Mouse (Mus musculus) ovary, postnatal 14 days (tissue): ENCODE data around the gene Pde4d.

Experiments
- DNase-seq: peaks from one replicate; pipeline ENCODE4 v3.0.0; 2022; ENCODE audit warnings: low spot score

The Pde4d gene

DNA sequence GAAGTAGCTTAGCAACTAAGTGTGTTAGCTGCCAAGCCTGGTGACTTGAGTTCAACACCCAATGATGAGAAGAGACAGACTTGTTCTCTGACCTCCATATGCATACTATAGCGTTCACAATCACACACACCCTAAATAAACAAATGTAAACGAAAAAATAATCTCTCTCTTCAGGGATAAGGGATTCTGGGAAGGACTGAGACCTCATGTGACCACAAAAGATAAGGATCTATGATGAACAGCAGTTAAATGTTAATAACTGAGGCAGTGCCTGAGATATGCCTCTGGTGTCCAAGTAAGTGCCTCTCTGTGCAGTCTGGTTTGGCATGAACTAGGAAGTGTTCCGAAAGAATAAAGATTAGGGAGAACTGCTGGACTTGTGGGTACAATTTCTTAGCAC is 1243.1 kb downstream of the Pde4d start:
- DNase-seq = no peak

DNA sequence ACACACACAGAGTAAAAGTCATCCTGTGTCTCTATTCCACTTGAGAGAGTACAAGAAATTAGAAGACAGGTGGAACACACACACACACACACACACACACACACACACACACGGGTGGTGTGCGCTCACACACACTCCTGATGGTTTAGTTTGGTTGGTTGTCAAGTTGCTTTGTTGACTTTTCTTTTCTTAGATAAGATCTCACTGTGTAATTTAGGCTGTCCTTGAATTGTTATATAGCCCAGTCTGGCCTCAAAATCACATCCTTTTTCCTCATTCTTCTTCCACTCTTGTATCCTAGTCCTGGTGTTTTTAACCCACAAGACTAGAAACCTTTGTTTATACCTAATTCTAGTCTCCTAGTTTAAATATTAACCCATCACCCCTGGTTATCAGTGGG is 1244.0 kb downstream of the Pde4d start:
- no peak for DNase-seq

DNA sequence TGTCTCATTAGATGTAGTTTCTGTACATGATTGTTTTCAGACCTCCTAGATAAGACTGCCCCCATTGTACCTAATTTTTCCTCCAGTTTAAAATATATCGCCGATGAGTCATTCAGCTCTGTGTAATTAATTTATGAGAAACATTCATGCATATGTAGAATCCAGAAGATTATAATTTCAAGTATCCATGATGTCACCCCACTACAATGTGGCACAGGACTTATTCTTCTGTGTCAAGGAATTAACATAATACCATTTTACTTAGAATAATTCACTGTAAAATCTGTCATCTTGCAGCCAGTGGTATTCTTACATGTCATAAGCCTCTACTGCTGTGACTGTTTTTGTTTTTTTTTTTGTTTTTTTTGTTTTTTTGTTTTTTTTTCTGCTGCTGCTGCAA is 1244.5 kb downstream of the Pde4d start:
- no peak for DNase-seq

DNA sequence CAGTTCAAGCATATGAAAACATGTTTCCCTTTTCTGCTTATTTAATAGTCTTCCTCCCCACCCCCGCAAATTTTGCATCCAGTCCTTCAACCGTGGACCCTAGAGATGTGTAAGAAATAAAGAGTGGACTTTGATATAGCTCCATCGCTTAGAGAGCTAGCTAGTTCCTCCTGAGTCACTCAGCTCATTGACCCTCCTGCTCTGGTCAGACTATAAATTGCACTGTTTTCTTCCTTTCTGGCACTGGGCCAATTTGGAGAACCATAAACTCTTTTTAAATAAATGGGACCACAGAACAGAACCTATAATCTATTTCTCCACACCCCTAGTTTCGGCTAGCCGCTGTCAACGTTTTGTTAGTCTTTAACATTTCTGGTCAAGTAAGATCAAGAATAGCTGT is 1245.3 kb downstream of the Pde4d start:
- DNase-seq = no peak

DNA sequence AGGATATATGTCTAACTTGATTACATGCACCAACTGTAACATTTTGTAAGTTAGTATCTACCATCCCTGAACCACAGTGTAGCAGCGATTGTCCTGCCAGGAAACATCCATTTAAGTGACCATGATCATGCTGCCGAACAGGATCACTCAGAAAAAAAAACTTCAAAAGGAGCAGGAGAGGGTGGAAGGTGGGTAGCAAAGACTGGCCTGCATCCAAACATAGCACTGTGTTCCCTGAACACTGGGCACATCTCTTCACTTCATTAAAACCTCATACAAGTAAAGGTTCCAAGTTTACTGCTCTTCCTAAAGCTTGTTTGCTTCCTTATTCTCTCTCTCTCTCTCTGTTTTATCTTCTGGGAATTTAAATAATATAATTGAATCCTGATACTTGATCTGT is 1256.4 kb downstream of the Pde4d start:
- no peak for DNase-seq

DNA sequence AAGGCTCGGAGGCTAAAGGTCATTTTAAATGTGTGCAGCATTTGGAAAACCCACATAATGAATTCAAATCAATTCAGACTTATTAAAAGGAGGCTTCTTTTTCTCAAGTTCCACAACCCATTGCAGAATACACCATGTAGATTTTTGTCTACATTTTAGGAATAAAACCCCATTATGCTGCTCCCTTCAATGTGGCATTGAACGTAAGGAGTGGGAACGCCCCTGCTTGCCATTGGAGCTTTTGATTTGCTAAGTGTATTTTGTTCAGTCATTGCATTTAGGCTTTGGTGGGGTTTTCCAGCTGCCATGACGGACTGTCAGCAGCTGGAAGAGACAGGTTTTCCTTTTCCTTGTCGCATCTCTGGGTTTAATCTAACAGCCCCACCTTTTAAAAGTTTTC is 1256.8 kb downstream of the Pde4d start:
- DNase-seq = no peak

DNA sequence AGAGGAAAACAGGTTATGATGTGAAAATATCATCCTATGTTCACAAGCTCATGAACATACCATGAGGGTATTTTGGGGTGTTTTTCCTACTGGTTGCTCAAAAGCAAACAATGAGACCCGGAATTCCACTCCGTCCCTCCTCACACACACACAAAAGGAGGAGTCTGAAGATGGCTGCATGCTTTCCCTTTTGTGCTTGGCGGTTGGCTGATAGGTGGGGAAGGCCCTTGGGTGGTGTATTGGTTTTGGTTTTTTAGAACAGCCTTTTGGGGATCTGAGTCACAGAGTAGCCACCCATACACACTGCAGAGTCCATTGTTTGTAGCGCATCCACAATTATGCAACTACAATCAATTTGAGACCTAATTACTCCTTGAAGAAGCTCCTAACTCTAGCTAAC is 1257.4 kb downstream of the Pde4d start:
- DNase-seq = no peak

DNA sequence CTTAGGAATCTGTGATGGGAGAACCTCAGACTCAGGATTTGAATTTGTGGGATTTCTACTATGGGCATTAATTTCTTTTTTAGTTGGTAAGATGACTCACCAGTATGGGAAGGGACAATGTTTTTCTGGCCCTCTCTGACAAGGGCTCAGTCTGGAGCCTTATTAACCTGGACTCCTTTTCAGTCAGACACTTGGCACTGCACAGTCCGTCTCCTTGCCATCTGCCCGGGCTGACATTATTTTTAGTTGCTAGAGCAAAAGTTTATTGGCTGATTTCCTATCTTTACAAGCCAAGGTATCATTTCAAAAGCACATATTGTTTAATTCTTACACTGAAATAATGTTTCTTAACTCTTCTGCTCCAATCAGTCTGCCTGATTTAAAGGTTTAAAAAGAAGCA is 1258.6 kb downstream of the Pde4d start:
- no peak for DNase-seq

DNA sequence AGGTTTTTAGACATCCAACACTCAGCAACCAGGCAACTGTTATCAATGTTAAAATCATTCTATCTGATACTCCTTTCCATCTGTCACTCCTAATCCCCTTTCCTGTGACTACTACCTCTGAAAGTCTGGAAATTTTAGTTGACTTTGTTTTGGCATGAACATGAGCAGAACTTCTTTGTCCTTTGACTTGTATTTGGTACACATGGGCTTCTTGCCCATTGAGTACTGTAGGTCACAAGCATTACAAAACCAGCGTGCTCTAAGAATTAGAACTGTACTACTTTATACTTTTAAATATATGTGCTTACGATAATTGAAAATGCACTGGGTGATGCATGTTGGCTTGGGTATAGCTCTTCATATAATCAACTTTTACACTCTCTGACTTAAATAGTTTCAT is 1264.8 kb downstream of the Pde4d start:
- no peak for DNase-seq

DNA sequence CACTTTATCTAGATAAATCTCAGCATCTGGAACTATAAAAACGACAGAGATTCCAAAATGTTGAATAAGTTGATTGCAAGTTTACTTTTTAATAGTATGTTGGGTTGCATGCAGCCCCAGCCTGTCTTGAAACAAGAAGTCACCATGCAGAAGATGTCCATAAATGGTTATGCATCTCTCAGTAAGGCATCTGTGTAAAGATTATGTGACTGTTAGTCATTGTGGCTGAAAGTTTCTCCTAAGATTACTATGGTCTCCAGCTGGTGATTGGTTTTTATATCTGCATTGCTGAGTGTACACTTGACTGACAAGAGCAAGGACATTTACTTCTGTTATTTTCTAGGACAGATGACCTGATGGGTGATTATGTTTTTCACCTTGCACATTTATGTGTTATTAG is 1265.6 kb downstream of the Pde4d start:
- no peak for DNase-seq

DNA sequence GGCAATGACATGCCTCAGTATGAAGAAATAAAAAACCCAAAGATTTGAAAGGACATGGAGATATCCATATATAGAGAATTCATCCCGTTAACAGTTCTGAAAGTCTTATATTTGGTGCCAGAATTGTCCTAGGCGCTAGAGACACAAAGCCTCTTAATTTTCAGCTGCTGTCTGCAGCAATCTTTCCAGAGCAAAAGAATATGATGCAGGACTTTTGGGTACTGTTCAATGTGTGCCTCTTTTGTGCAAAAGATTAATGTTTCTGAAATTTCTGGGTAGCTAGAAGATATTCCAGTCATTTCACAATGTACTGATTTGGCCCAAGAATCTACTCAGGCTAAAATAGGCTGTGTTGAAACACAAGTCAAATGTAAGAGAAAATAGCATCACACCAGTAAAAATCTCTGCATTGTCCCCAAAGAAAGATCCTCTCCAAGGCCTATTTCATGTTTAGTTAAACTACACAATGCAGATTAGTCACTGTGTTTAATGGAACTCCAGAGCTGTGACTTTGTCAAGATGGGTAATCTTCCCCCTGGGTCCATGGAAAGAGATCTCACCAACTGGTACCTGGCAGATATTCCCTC is 1270.5 kb downstream of the Pde4d start:
- no peak for DNase-seq

DNA sequence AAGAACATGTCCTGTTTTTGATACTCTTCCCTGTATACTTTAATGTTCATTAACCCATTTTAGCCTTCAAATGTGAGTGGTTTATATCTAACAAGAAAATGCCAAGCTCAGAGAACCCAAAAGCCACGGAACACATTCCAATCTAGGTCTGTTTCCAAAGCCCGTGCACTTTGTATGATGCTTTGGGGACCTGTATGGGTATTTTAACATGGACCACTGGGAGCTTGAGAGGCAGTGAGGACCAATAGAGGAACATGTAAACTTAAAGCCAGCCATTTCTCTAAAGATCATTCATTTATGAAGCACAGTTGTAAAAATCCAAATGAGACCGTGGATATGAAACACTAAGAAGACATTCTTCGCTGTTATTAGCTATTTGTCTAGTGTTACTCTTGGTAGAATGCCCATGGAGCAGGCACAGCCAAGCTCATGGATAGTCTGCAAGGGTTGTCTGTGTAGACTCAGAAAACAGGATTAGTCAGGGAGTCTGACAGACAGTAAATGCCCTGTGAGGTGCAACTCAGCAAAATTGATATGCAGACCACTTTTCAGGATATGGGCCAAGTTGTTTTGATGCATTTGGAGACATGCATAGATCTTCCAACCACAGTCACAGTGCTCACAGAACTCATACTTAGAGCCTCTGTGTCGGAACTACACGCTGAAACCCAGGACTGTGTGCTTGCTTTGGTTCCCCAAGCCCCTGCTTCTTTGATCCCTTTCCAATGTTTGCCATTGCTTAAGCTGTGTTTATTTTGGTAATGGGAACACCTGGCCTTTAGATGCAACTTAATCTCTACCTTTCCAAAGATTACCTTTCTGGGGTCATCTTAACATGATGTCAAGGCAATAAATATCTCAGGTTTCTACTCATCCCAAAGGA is 1272.7 kb downstream of the Pde4d start:
- no peak for DNase-seq

DNA sequence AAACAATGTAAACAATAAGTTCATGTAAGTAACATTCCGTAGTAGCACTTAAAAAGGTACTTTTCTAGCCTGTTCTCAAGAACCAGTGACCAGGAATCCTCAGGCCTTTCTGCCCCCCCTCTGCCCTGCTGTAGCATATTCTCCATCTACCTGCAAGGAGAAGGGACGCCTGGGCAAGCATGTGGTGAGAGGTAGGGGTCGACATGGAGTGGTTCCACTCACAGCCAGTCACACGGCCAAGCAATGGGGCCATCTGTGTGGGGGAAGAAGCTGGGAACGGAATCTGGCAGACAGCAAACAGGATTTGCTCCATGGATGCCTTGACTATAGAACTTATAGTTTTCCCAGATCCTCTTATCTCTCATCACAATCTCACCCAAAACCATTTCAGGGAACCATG is 1277.6 kb downstream of the Pde4d start:
- DNase-seq = no peak

DNA sequence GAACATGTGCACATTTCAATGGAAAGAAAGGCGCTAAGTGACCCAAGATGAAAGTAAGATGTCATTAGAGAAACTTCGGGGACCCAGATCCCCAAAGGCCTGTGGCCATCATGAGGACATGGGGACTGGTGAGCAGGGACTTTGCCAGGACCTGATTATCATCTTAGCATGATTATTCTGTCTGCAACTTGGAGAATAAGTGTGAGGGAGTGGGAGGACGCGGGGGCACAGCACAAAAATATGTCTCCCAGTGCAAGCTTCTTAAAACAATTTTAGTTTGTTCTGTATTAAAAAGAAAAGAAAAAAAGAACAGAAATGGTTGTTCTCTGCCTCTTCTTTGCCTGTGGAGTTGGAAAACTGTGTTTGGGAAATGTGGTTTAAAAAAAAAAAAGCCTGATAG is 1279.9 kb downstream of the Pde4d start:
- DNase-seq = no peak

DNA sequence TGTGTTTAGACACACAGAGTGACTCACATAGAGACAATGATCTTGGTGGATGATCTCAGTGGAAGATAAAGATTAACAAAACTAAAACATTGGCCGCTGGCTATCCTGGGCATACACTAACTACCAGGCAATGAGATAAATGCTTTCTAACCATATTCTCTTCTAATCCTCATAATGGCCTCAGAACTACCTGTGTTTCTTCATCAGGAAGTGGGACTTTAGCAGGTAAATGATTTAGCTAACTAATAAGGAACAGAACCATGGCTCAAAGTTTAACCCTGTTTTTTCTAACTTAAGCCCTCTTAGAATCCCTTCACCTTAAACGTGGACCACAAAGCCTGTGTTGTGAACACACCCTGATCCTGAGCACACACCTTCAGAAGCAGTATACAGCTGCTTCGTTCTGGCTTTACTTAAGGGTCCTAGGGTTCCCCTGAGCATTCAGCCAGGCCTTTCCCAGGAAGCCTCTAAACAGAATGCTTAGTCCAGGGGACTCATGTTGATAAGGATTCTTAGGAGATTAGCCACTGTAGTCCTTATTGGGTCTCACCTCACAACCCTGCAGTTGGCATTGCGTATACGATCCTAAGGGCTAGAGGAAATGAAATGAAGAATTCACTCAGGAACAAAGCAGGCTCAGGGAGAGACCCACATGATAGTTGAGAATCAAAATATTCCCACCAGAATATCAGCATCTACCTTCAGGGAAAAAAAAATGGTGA is 1283.1 kb downstream of the Pde4d start:
- no peak for DNase-seq

DNA sequence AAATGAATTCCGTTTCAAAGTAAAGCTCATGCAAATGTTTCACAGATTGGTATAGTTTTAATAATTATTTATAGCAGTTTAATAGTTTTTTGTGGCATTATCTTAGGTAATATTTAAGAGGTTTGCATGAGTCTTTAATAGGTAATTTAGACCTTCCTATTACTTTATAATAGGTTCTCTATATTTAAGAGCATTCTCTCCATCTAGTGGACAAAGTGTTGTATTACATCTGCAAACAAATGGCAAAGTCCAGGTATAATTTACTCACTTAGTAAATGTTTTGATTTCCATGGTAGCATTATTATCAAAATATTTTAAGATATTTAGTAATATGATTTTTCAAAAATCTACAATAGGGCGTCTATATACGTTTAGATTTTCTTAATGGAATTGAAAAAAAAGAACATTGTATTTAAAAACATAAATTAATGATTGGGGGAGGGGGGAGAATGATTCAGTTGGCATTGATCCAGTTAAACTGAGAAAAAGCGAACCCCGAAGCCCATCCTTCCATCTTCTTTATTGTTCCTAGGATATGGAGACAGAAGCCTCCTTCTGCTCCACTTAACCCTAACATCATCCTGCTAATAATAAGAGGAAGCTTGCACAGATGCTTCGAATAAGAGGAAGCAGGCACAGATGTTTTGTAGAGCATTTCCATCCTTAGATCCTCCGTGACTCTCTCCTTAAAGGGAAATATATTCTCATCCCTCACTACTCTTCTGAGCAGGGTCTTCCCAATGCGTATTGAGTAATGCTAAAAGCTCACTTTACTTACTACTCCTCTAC is 1286.7 kb downstream of the Pde4d start:
- DNase-seq = no peak

DNA sequence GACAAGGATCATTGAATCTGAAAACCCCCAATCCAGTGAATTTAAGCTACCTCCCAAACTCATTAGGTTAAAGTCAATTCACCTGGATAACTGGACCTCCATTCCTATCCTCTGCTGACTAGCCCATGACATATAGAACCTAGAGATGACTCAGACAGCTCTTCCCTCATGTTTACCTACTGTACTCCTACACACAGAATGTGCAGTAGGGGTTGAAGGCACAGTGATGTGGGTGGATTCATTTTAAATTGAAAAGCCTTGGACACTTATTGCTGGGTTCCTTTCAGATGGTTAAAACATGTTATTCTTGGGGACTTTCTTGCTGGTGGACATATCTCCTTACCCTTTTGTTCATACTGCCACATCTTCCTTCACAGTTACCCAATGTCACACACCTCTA is 1296.7 kb downstream of the Pde4d start:
- no peak for DNase-seq

DNA sequence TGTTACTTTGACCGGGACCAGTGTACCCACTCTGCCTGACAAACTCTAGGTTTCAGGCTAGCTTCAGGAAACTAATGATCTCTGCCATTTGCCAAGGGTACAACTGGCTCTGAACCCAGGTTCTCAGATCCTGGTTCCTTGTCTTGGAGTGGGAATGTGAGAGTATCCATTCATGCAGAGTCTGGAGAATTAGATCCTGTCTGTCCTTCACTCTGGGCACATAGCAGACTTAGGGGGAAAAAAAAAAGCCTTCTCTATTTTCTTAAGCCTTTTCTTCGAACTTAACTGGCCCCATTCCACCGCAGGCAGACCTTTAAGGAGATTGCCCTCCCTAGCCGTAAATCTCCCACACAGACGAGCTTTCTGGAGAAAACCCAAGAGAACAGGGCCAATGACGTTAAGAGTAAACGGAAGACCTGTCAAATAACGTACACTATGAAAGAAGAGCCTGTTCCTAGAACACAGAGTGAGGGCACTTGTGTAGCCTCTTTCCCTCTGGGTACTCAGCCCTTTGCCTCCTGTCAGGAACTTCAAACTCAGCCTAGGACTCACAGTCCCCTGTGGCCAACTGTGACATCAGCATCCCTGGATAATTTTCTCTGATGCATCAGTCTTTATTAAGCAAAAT is 1302.6 kb downstream of the Pde4d start:
- no peak for DNase-seq

DNA sequence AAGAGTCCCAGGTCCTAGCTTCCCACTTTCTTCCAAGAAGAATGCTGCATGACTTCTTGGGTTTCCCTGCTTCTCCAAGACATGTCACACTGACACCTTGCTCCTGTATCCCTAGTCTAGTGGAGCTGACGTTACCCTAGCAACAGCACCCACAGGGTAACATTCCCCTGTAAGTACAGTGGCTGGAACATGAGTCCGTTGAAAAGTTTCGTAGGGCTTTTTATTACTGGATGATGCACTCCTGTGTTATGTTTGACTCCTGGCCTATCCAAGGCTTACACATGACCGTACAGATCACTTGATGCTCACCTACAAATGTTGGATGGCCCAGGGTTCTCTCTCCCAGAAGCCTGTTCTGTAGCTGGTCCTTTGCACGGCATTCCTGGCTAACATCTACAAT is 1307.1 kb downstream of the Pde4d start:
- DNase-seq = no peak

DNA sequence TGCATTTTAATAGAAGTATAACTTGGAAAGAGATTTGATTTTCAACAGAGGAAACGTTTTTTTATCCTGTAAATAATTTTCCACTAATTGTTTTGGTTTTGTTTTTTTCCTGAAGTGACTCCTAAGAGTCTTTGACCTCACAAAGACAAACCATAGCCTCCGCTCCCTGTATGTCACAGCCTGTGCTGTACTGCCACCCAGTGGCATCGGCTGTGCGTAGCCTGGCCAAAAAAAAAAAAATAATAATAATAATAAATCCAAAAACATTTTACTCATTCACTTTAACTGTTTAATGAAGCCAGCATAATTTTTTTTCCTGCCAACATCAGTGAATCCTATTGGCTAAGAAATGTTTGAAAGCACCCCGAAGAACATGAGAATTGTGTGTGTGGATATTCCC is 1309.5 kb downstream of the Pde4d start:
- no peak for DNase-seq

DNA sequence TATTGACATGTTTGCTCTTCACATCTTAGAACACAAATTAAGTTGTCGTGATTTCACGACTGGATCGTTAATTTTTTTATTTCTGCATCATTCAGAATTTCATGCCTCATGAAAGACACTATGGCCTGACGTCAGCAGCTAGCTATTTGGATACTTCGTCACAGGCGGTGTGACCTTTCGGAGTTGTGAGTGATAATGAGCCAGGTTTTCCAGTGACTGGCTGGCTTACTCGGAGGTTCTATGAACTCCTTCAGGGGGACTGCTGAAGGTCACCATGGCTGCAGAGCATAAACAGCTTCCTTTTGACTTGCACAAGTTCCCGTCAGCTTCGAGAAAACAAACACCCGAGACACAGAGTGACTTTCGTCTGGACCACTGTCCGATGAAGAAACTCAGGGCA is 1311.3 kb downstream of the Pde4d start:
- DNase-seq = no peak

DNA sequence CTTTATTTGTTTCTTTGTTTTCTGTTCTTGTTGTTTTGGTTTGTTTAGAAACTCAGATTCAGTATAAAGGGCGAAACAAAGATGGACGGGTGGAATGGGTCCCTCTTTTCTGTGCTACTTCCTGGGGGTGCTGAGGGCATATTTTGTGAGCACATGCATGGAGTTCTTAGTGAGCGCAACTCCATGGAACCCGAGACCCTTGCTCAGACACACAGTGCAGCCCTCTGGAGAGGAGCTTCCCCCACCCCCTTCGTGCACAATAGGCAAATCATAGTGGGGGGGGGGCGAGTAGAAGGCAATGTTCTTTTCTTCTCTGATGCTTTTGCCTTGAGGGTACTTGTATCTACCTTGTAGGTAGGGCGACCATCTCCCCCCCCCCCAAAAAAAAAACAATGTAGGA is 1325.0 kb downstream of the Pde4d start:
- DNase-seq = no peak
